Mouse (Mus musculus) v-Abl transformed pro-B cells (cell line): ENCODE results near the gene Snx33.

ENCODE experiments used
- in situ Hi-C, 2 experiments: fragments of 400-800 bp; cut with MboI; formaldehyde crosslinking; loops; one replicate each; pipeline ENCODE4 v1.15.1; 2025; ENCODE audit not compliant: unreplicated experiment in 2 of 2

The Snx33 gene

GRCm38 (mm10) chr9:56927191-56928012 is 769 bp downstream of the Snx33 start:
- in situ Hi-C loops, result loop anchor here (5.0 to 25.0 kb wide), 3 partner anchors 205 to 585 kb away; partner anchors contain the start of genes Cox5a (in 1 of the 2), Man2c1 (in 1 of the 2), Ppcdc (in 1 of the 2) and Rpp25 (in 1 of the 2)

- in situ Hi-C loops, result loop anchor here (5.0 to 25.0 kb wide), 3 partner anchors 206 to 586 kb away; partner anchors contain the start of genes Cox5a (in 1 of the 2), Man2c1 (in 1 of the 2), Ppcdc (in 1 of the 2) and Rpp25 (in 1 of the 2)
Observed at GRCm38 (mm10) chr9:56926387-56926786, 1.8 kb downstream of the Snx33 start.

GRCm38 (mm10) chr9:56926025-56926360 is 2.2 kb downstream of the Snx33 start:
- in situ Hi-C loops, result loop anchor here (5.0 to 25.0 kb wide), 3 partner anchors 206 to 586 kb away; partner anchors contain the start of genes Cox5a (in 1 of the 2), Man2c1 (in 1 of the 2), Ppcdc (in 1 of the 2) and Rpp25 (in 1 of the 2)

GRCm38 (mm10) chr9:56925291-56926024 is 2.7 kb downstream of the Snx33 start:
- in situ Hi-C loops, result loop anchor here (5.0 to 25.0 kb wide), 3 partner anchors 207 to 587 kb away; partner anchors contain the start of genes Cox5a (in 1 of the 2), Man2c1 (in 1 of the 2), Ppcdc (in 1 of the 2) and Rpp25 (in 1 of the 2)

- in situ Hi-C loops, result loop anchor here (5.0 to 25.0 kb wide), 4 partner anchors 208 to 1088 kb away; partner anchors contain the start of genes Cox5a (in 1 of the 2), Cyp11a1 (in 1 of the 2), Man2c1 (in 1 of the 2) and Ppcdc (in 1 of the 2)
Observed at GRCm38 (mm10) chr9:56924651-56925027, 3.5 kb downstream of the Snx33 start.

- in situ Hi-C loops, result loop anchor here in 1 of 2 experiments (10.0 to 25.0 kb wide), 2 partner anchors 521 to 1088 kb away; partner anchors contain the start of genes Cyp11a1 and Ppcdc
Observed at GRCm38 (mm10) chr9:56923841-56924650, 4.1 kb downstream of the Snx33 start.

GRCm38 (mm10) chr9:56922746-56923145 is 5.4 kb downstream of the Snx33 start:
- in situ Hi-C loops, result loop anchor here in 1 of 2 experiments (10.0 to 25.0 kb wide), 2 partner anchors 522 to 1090 kb away; partner anchors contain the start of genes Cyp11a1 and Ppcdc

- in situ Hi-C loops, result loop anchor here in 1 of 2 experiments (25.0 kb wide), 1 partner anchor 1094 kb away; the partner anchor contains the start of gene Cyp11a1
Observed at GRCm38 (mm10) chr9:56918466-56918865, 9.7 kb downstream of the Snx33 start.

- in situ Hi-C loops, result loop anchor here in 1 of 2 experiments (25.0 kb wide), 1 partner anchor 1095 kb away; the partner anchor contains the start of gene Cyp11a1
Observed at GRCm38 (mm10) chr9:56917131-56917530, 11.0 kb downstream of the Snx33 start.

GRCm38 (mm10) chr9:56915695-56916410 is 12.3 kb downstream of the Snx33 start:
- in situ Hi-C loops, result loop anchor here in 1 of 2 experiments (25.0 kb wide), 1 partner anchor 1096 kb away; the partner anchor contains the start of gene Cyp11a1

GRCm38 (mm10) chr9:56915116-56915515 is 13.1 kb downstream of the Snx33 start:
- in situ Hi-C loops, result loop anchor here in 1 of 2 experiments (25.0 kb wide), 1 partner anchor 1097 kb away; the partner anchor contains the start of gene Cyp11a1

GRCm38 (mm10) chr9:56913991-56914390 is 14.2 kb downstream of the Snx33 start:
- in situ Hi-C loops, result loop anchor here in 1 of 2 experiments (25.0 kb wide), 1 partner anchor 1098 kb away; the partner anchor contains the start of gene Cyp11a1

GRCm38 (mm10) chr9:56911017-56911416 is 17.2 kb downstream of the Snx33 start:
- in situ Hi-C loops, result loop anchor here in 1 of 2 experiments (25.0 kb wide), 1 partner anchor 1101 kb away; the partner anchor contains the start of gene Cyp11a1

- in situ Hi-C loops, result loop anchor here in 1 of 2 experiments (25.0 kb wide), 1 partner anchor 1102 kb away; the partner anchor contains the start of gene Cyp11a1
Observed at GRCm38 (mm10) chr9:56909991-56910390, 18.2 kb downstream of the Snx33 start.

GRCm38 (mm10) chr9:56907549-56907948 is 20.6 kb downstream of the Snx33 start:
- in situ Hi-C loops, result loop anchor here in 1 of 2 experiments (25.0 kb wide), 1 partner anchor 1105 kb away; the partner anchor contains the start of gene Cyp11a1

GRCm38 (mm10) chr9:56903662-56904061 is 24.5 kb downstream of the Snx33 start:
- in situ Hi-C loops, result loop anchor here in 1 of 2 experiments (25.0 kb wide), 1 partner anchor 1109 kb away; the partner anchor contains the start of gene Cyp11a1

- in situ Hi-C loops, result loop anchor here in 1 of 2 experiments (25.0 kb wide), 1 partner anchor 1111 kb away; the partner anchor contains the start of gene Cyp11a1
Observed at GRCm38 (mm10) chr9:56901187-56901586, 27.0 kb downstream of the Snx33 start.

- in situ Hi-C loops, result loop anchor here in 1 of 2 experiments (25.0 kb wide), 1 partner anchor 1112 kb away; the partner anchor contains the start of gene Cyp11a1
Observed at GRCm38 (mm10) chr9:56900571-56900970, 27.6 kb downstream of the Snx33 start.
